15 mouse cellular contexts compared by ENCODE assay signal in genomic region chr9:25656534-25656933, GRCm38 (mm10).
A peak's percentile ranks its signal among the peaks of the same experiment; 100 is the strongest.
DNase-seq lines count a peak whose midpoint lies in the region; ATAC-seq and TF ChIP-seq lines count a peak whose summit lies in the region.
"Had no signal": no experiment of that assay in that cellular context is flagged by ENCODE, and none has a peak within 500 bp of the region (broad histone marks: within the 10 kb centered on the region; RNA-seq: fewer than 3 reads in every experiment).

No protein-coding gene starts in this region.

- no peak overlapping the region for H3K27ac ChIP-seq in forebrain, embryonic 11.5 days (ENCODE audit: low read depth, low read length)
- H3K27ac ChIP-seq in forebrain, embryonic 10.5 days = no peak overlapping the region
- no peak overlapping the region for H3K27ac ChIP-seq in neural tube, embryonic 13.5 days (replicated peaks)
- no peak overlapping the region for H3K27ac ChIP-seq in forebrain, postnatal 0 days (ENCODE audit: low read depth, low read length)
- H3K27ac ChIP-seq: embryonic facial prominence, embryonic 12.5 days; gastrocnemius, adult 2 months; heart, embryonic 10.5 days; hindbrain, embryonic 15.5 days; kidney, embryonic 15.5 days had no signal

- H3K4me2 ChIP-seq in forebrain, embryonic 11.5 days (ENCODE audit: low read depth, low read length, severe bottlenecking) = no peak overlapping the region
- no peak overlapping the region for H3K4me2 ChIP-seq in neural tube, embryonic 13.5 days
- H3K4me2 ChIP-seq in forebrain, postnatal 0 days (ENCODE audit: low read depth) = no peak overlapping the region
- H3K4me2 ChIP-seq: embryonic facial prominence, embryonic 12.5 days; hindbrain, embryonic 15.5 days; kidney, embryonic 15.5 days had no signal

- no peaks in the 10 kb centered on the region for H3K36me3 ChIP-seq in forebrain, embryonic 11.5 days (ENCODE audit: control insufficient read depth, insufficient read depth, low read length)
- H3K36me3 ChIP-seq in forebrain, embryonic 10.5 days (replicated peaks) = no peaks in the 10 kb centered on the region
- no peaks in the 10 kb centered on the region for H3K36me3 ChIP-seq in neural tube, embryonic 13.5 days
- H3K36me3 ChIP-seq in forebrain, postnatal 0 days (ENCODE audit: insufficient read depth) = no peaks in the 10 kb centered on the region
- H3K36me3 ChIP-seq: embryonic facial prominence, embryonic 12.5 days; heart, embryonic 10.5 days; hindbrain, embryonic 15.5 days; kidney, embryonic 15.5 days had no signal

- TF ChIP-seq CTCF in forebrain, postnatal 0 days (IDR thresholded peaks at IDR 0.05; ENCODE audit: low read depth) = no peak

- no peak overlapping the region for H3K9ac ChIP-seq in forebrain, embryonic 11.5 days (ENCODE audit: low read length)
- H3K9ac ChIP-seq in neural tube, embryonic 13.5 days = no peak overlapping the region
- no peak overlapping the region for H3K9ac ChIP-seq in forebrain, postnatal 0 days
- H3K9ac ChIP-seq: embryonic facial prominence, embryonic 12.5 days; hindbrain, embryonic 15.5 days; kidney, embryonic 15.5 days had no signal

- H3K27me3 ChIP-seq in forebrain, embryonic 11.5 days (ENCODE audit: control insufficient read depth, insufficient read depth, low read length) = no peaks in the 10 kb centered on the region
- no peaks in the 10 kb centered on the region for H3K27me3 ChIP-seq in forebrain, embryonic 10.5 days (ENCODE audit: poor library complexity, severe bottlenecking)
- H3K27me3 ChIP-seq in neural tube, embryonic 13.5 days = no peaks in the 10 kb centered on the region
- no peaks in the 10 kb centered on the region for H3K27me3 ChIP-seq in forebrain, postnatal 0 days (ENCODE audit: insufficient read depth, low read length)
- H3K27me3 ChIP-seq: embryonic facial prominence, embryonic 12.5 days; hindbrain, embryonic 15.5 days; kidney, embryonic 15.5 days had no signal

- no peak for DNase-seq in forebrain, embryonic 11.5 days (ENCODE audit: low spot score)
- DNase-seq in forebrain, embryonic 10.5 days (ENCODE audit: extremely low spot score, low spot score) = no peak
- DNase-seq in neural tube, embryonic 10.5 days (ENCODE audit: extremely low spot score, low spot score) = no peak
- DNase-seq in forebrain, postnatal 0 days = no peak
- DNase-seq in ovary, postnatal 10 days (ENCODE audit: low spot score) = no peak
- no peak for DNase-seq in frontal cortex, postnatal 25 days (ENCODE audit: low spot score in 2 of 2)
- DNase-seq: thymus, adult 18-20 months; thymus, postnatal 36 days had no signal

- H3K9me3 ChIP-seq in forebrain, embryonic 11.5 days (ENCODE audit: control insufficient read depth, low read length) = no peaks in the 10 kb centered on the region
- no peaks in the 10 kb centered on the region for H3K9me3 ChIP-seq in forebrain, embryonic 10.5 days
- no peaks in the 10 kb centered on the region for H3K9me3 ChIP-seq in neural tube, embryonic 13.5 days
- no peaks in the 10 kb centered on the region for H3K9me3 ChIP-seq in forebrain, postnatal 0 days (ENCODE audit: low read length)
- H3K9me3 ChIP-seq: embryonic facial prominence, embryonic 12.5 days; heart, embryonic 10.5 days; hindbrain, embryonic 15.5 days; kidney, embryonic 15.5 days had no signal

- 91% methylated on average over 3 of the region's 3 CpGs for WGBS in forebrain, embryonic 11.5 days
- WGBS in forebrain, embryonic 10.5 days = 85% methylated on average over 3 of the region's 3 CpGs
- 92% methylated on average over 3 of the region's 3 CpGs for WGBS in neural tube, embryonic 13.5 days
- WGBS in forebrain, postnatal 0 days = 67% methylated on average over 3 of the region's 3 CpGs

- no peak overlapping the region for H3K4me3 ChIP-seq in forebrain, embryonic 11.5 days (ENCODE audit: low read depth, low read length)
- no peak overlapping the region for H3K4me3 ChIP-seq in forebrain, embryonic 10.5 days
- H3K4me3 ChIP-seq in neural tube, embryonic 13.5 days = no peak overlapping the region
- H3K4me3 ChIP-seq in forebrain, postnatal 0 days (ENCODE audit: low read depth, low read length) = no peak overlapping the region
- H3K4me3 ChIP-seq: embryonic facial prominence, embryonic 12.5 days; gastrocnemius, adult 2 months; heart, embryonic 10.5 days; hindbrain, embryonic 15.5 days; kidney, embryonic 15.5 days had no signal

- H3K4me1 ChIP-seq in forebrain, embryonic 11.5 days (replicated peaks; ENCODE audit: control insufficient read depth, insufficient read depth, low read length) = no peaks in the 10 kb centered on the region
- no peaks in the 10 kb centered on the region for H3K4me1 ChIP-seq in forebrain, embryonic 10.5 days
- H3K4me1 ChIP-seq in neural tube, embryonic 13.5 days (replicated peaks) = no peaks in the 10 kb centered on the region
- H3K4me1 ChIP-seq in forebrain, postnatal 0 days (ENCODE audit: insufficient read depth) = no peaks in the 10 kb centered on the region
- H3K4me1 ChIP-seq: embryonic facial prominence, embryonic 12.5 days; hindbrain, embryonic 15.5 days; kidney, embryonic 15.5 days had no signal

- peak; percentile 10; the same call in 1 of the 2 replicates for ATAC-seq in forebrain, embryonic 11.5 days (replicated peaks; ENCODE audit: low FRiP score)
- peak; percentile 63 for ATAC-seq in neural tube, embryonic 13.5 days (ENCODE audit: low read depth)
- ATAC-seq in forebrain, postnatal 0 days = peak; percentile 53
- ATAC-seq: intestine, embryonic 16.5 days had no signal

Comparison
In these comparisons a context has a peak if more than half of its experiments do, and no peak if none do; other contexts are left out.
1. ATAC-seq: peak in every context shown above with its lines; median percentile 63 in neural tube, embryonic 13.5 days; 53 in forebrain, postnatal 0 days; 10 in forebrain, embryonic 11.5 days.